9 mouse cellular contexts compared by ENCODE assay signal in genomic region chr17:10135111-10135510, GRCm38 (mm10).
DNase-seq lines count a peak whose midpoint lies in the region; ATAC-seq lines count a peak whose summit lies in the region.
"Had no signal": no experiment of that assay in that cellular context is flagged by ENCODE, and none has a peak within 500 bp of the region (broad histone marks: within the 10 kb centered on the region; RNA-seq: fewer than 3 reads in every experiment).

No protein-coding gene starts in this region.

- H3K4me1 ChIP-seq in intestine, embryonic 14.5 days (replicated peaks; ENCODE audit: control insufficient read depth, insufficient read depth, low read length): peaks cover 6% of the 10 kb centered on the region
- peaks cover 8% of the 10 kb centered on the region for H3K4me1 ChIP-seq in intestine, embryonic 16.5 days (ENCODE audit: control insufficient read depth, insufficient read depth, low read length)

- H3K9ac ChIP-seq in intestine, embryonic 14.5 days (ENCODE audit: low read length): no peak overlapping the region
- H3K9ac ChIP-seq in intestine, embryonic 16.5 days (ENCODE audit: low read depth, low read length): no peak overlapping the region

- H3K36me3 ChIP-seq in intestine, embryonic 14.5 days (ENCODE audit: control insufficient read depth, insufficient read depth, low read length): no peaks in the 10 kb centered on the region
- H3K36me3 ChIP-seq in intestine, embryonic 16.5 days (ENCODE audit: control insufficient read depth, insufficient read depth, low read length): no peaks in the 10 kb centered on the region

- H3K27me3 ChIP-seq in intestine, embryonic 14.5 days (replicated peaks; ENCODE audit: control insufficient read depth, insufficient read depth, low read length): no peaks in the 10 kb centered on the region
- no peaks in the 10 kb centered on the region for H3K27me3 ChIP-seq in intestine, embryonic 16.5 days (replicated peaks; ENCODE audit: control insufficient read depth, insufficient read depth, low read length)

- ATAC-seq in intestine, embryonic 14.5 days (replicated peaks; ENCODE audit: low FRiP score, low TSS enrichment, low read depth): no peak
- ATAC-seq in intestine, embryonic 16.5 days: no peak

- DNase-seq in intestine, embryonic 14.5 days (ENCODE audit: low spot score): peak; percentile 78
- peak; percentile 12 for DNase-seq in thymus, postnatal 4 days
- DNase-seq in thymus, postnatal 0 days (ENCODE audit: low spot score): no peak
- DNase-seq in forelimb bud, embryonic 11.5 days (ENCODE audit: low read depth, low spot score): peak; percentile 32
- no peak for DNase-seq in layer of hippocampus, postnatal 10 days (ENCODE audit: low spot score in 2 of 2)
- DNase-seq in right cerebral cortex, postnatal 10 days (ENCODE audit: low spot score in 2 of 2): no peak
- DNase-seq: cerebellum, adult 18-20 months; heart, postnatal 36 days had no signal

- H3K4me2 ChIP-seq in intestine, embryonic 14.5 days (ENCODE audit: low read length): no peak overlapping the region
- H3K4me2 ChIP-seq in intestine, embryonic 16.5 days (ENCODE audit: low read depth, low read length): no peak overlapping the region

- H3K9me3 ChIP-seq in intestine, embryonic 14.5 days (ENCODE audit: control insufficient read depth, low read length): no peaks in the 10 kb centered on the region
- no peaks in the 10 kb centered on the region for H3K9me3 ChIP-seq in intestine, embryonic 16.5 days (ENCODE audit: control insufficient read depth, low read length)

- H3K27ac ChIP-seq in intestine, embryonic 14.5 days (ENCODE audit: low read depth): no peak overlapping the region
- no peak overlapping the region for H3K27ac ChIP-seq in intestine, embryonic 16.5 days (ENCODE audit: low read length)

- H3K4me3 ChIP-seq in intestine, embryonic 14.5 days (ENCODE audit: low read depth, low read length): no peak overlapping the region
- no peak overlapping the region for H3K4me3 ChIP-seq in intestine, embryonic 16.5 days (ENCODE audit: low read length)

- WGBS in intestine, embryonic 14.5 days: 51% methylated on average over 2 of the region's 2 CpGs
- 45% methylated on average over 2 of the region's 2 CpGs for WGBS in intestine, embryonic 16.5 days

Comparison
In these comparisons a context has a peak if more than half of its experiments do, and no peak if none do; other contexts are left out.
1. DNase-seq: peak in intestine, embryonic 14.5 days (single experiment), thymus, postnatal 4 days (single experiment) and forelimb bud, embryonic 11.5 days (single experiment); none in thymus, postnatal 0 days (single experiment), layer of hippocampus, postnatal 10 days (0 of 2) and right cerebral cortex, postnatal 10 days (0 of 2).